ENCODE assay signal across 25 mouse cellular contexts in the genomic region with DNA sequence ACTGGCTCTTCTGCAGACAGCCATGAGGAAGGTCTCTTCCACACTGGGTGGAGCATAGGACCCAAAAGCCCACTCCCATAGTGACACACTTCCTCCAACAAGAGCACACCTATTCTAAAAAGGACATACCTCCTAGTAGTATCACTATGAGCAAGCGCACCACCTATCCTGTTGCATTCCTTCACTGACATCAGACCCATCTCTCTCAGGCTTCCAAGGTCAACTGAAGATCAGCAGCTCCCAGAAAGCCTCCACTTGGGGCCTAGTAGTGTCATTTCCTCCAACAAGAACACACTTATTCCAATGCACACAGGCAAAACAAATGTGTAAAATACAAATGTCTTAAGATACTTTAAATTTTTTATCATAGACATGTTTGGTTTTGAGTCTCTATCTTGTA. TPM values are rescaled to one million over a fixed set of nuclear protein-coding genes. Genes with fewer than 3 reads are reported as not detected.
DNase-seq lines count a peak whose midpoint lies in the region; TF ChIP-seq lines count a peak whose summit lies in the region.
"Had no signal": no experiment of that assay in that cellular context is flagged by ENCODE, and none has a peak within 500 bp of the region (broad histone marks: within the 10 kb centered on the region; RNA-seq: fewer than 3 reads in every experiment).

No protein-coding gene starts in this region.

- WGBS in heart, embryonic 10.5 days = 79% methylated on average over 1 of the region's 1 CpGs

- H3K27ac ChIP-seq in heart, embryonic 10.5 days = no peak overlapping the region
- H3K27ac ChIP-seq in ES-Bruce4 (ENCODE audit: insufficient read depth, low read length) (peak overlapping the region; percentile 99), ES-E14 (ENCODE audit: insufficient read depth, low read depth, low read length, poor library complexity, severe bottlenecking) (peak overlapping the region; percentile 81)
- H3K27ac ChIP-seq: embryonic facial prominence, embryonic 13.5 days; embryonic facial prominence, embryonic 15.5 days; forebrain, embryonic 10.5 days; forebrain, embryonic 12.5 days had no signal

- peak; percentile 35 for DNase-seq in heart, embryonic 10.5 days (ENCODE audit: low spot score)
- DNase-seq in heart, postnatal 25 days (ENCODE audit: low spot score) = no peak
- DNase-seq in ES-E14 (ENCODE audit: low read depth, low spot score) = no peak
- DNase-seq in R1 (ENCODE audit: low read depth, low spot score) = peak; percentile 79
- no peak for DNase-seq in adipocyte (ENCODE audit: low spot score)
- DNase-seq in frontal cortex, postnatal 14 days (ENCODE audit: low spot score in 2 of 2) = no peak
- no peak for DNase-seq in cerebellum, adult 9-11 months
- DNase-seq: adrenal gland, adult 8-10 months; adrenal gland, postnatal 14 days; adrenal gland, postnatal 36 days; B cell, adult 2 months; cerebellum, adult 11-12 months; cerebellum, adult 2 months; cerebellum, adult 9-10 months; cerebellum, postnatal 14 days; cerebellum, postnatal 36 days; embryo, embryonic 11 days had no signal

- no peaks in the 10 kb centered on the region for H3K9me3 ChIP-seq in heart, embryonic 10.5 days
- H3K9me3 ChIP-seq in ES-Bruce4 (replicated peaks; ENCODE audit: control insufficient read depth, insufficient read depth, low read length, poor library complexity, severe bottlenecking) = no peaks in the 10 kb centered on the region
- no peaks in the 10 kb centered on the region for H3K9me3 ChIP-seq in ES-E14 (ENCODE audit: control insufficient read depth, insufficient read depth, low read depth, low read length)
- H3K9me3 ChIP-seq: embryonic facial prominence, embryonic 13.5 days; embryonic facial prominence, embryonic 15.5 days; forebrain, embryonic 10.5 days; forebrain, embryonic 12.5 days had no signal

- no peak overlapping the region for H3K4me3 ChIP-seq in heart, embryonic 10.5 days
- H3K4me3 ChIP-seq in ES-Bruce4 (ENCODE audit: low read depth, low read length) (no peak overlapping the region), ES-E14 (ENCODE audit: insufficient read depth in 1 of 2, low read depth in 1 of 2, low read length in 2 of 2, poor library complexity in 1 of 2, severe bottlenecking in 1 of 2) (no peak overlapping the region)
- H3K4me3 ChIP-seq: embryonic facial prominence, embryonic 13.5 days; embryonic facial prominence, embryonic 15.5 days; erythroblast, embryonic 14.5 days; forebrain, embryonic 10.5 days; forebrain, embryonic 12.5 days had no signal

- no peak overlapping the region for H3K9ac ChIP-seq in ES-Bruce4 (ENCODE audit: low read depth, poor library complexity, severe bottlenecking)
- H3K9ac ChIP-seq in ES-E14 (ENCODE audit: insufficient read depth, low read depth, low read length, poor library complexity, severe bottlenecking) = no peak overlapping the region
- H3K9ac ChIP-seq: embryonic facial prominence, embryonic 13.5 days; embryonic facial prominence, embryonic 15.5 days; forebrain, embryonic 12.5 days had no signal

- TF ChIP-seq EP300 in ES-Bruce4 (IDR thresholded peaks at IDR 0.05; ENCODE audit: insufficient read depth, low read depth, low read length) = no peak

- intact Hi-C loops in heart, postnatal 25 days (cut with DNase I) = no loop called here

- H3K4me1 ChIP-seq in heart, embryonic 10.5 days = peaks cover 12% of the 10 kb centered on the region
- H3K4me1 ChIP-seq in ES-Bruce4 (ENCODE audit: control insufficient read depth, insufficient read depth, low read length) = peaks cover 1% of the 10 kb centered on the region
- peaks cover 21 to 24% of the 10 kb centered on the region in 2 experiments for H3K4me1 ChIP-seq in ES-E14 (ENCODE audit: control insufficient read depth in 2 of 2, insufficient read depth in 2 of 2, low read length in 2 of 2, poor library complexity in 1 of 2)

- H3K36me3 ChIP-seq in heart, embryonic 10.5 days = peaks cover 30% of the 10 kb centered on the region
- peaks cover 18% of the 10 kb centered on the region for H3K36me3 ChIP-seq in ES-Bruce4 (ENCODE audit: control insufficient read depth, insufficient read depth, low read length, poor library complexity, severe bottlenecking)
- H3K36me3 ChIP-seq in ES-E14 (ENCODE audit: control insufficient read depth, insufficient read depth, low read length, poor library complexity, severe bottlenecking) = peaks cover 14% of the 10 kb centered on the region; the same call in 1 of the 2 replicates

- no peaks in the 10 kb centered on the region for H3K27me3 ChIP-seq in heart, embryonic 10.5 days (ENCODE audit: insufficient read depth, poor library complexity, severe bottlenecking)
- H3K27me3 ChIP-seq in ES-Bruce4 (ENCODE audit: control insufficient read depth, insufficient read depth, low read length, poor library complexity, severe bottlenecking) = no peaks in the 10 kb centered on the region
- H3K27me3 ChIP-seq: CH12.LX; embryonic facial prominence, embryonic 13.5 days; embryonic facial prominence, embryonic 15.5 days; forebrain, embryonic 12.5 days; Patski had no signal

- in situ Hi-C loops in ES-E14 (cut with MboI; ENCODE audit: low sequenced_read_pairs in 2 of 2, unreplicated experiment in 2 of 2) = no loop called here

- no peak for TF ChIP-seq CTCF in ES-Bruce4 (IDR thresholded peaks at IDR 0.05; ENCODE audit: low read depth, low read length)

- no peak for TF ChIP-seq POLR2A in ES-Bruce4 (IDR thresholded peaks at IDR 0.05; ENCODE audit: insufficient read depth, low read length)

TF ChIP-seq in ES-E14, 5 proteins besides CTCF, POLR2A, EP300 and RAD21:
- TF ChIP-seq MAFK (IDR thresholded peaks at IDR 0.05; ENCODE audit: insufficient read depth, low read depth, low read length) (no peak), HCFC1 (IDR thresholded peaks at IDR 0.05; ENCODE audit: borderline replicate concordance, insufficient read depth, low read length) (no peak), ZNF384 (IDR thresholded peaks at IDR 0.05; ENCODE audit: low read depth, low read length) (no peak), ZC3H11A (IDR thresholded peaks at IDR 0.05; ENCODE audit: borderline replicate concordance, low read depth, low read length) (no peak), CHD2 (IDR thresholded peaks at IDR 0.05; ENCODE audit: low read depth, low read length) (no peak)
TF ChIP-seq in ES-E14: peak in this region for 0.

RNA-seq across cellular contexts. Expression of a gene that starts 13.7 kb away (rescaled TPM):
- 177 and 181 TPM in 2 replicates for polyA plus RNA-seq in heart, embryonic 10.5 days (2016; fragmentation: Nextera tagmentation; extraction: Ambion mirVana)
- 100 to 1,000 TPM; 145 to 152 TPM for total RNA-seq in heart, postnatal 25 days (2021)
- polyA plus RNA-seq in ES-Bruce4 (2011; ENCODE audit: insufficient read depth, insufficient read length, low read depth, missing spikeins) = 61.8 and 69.3 TPM in 2 replicates
- 125 and 170 TPM in 2 replicates for total RNA-seq in ES-E14 (2012; rRNA removed)

Comparison
In these comparisons a context has a peak if more than half of its experiments do, and no peak if none do; other contexts are left out.
1. DNase-seq: peak in heart, embryonic 10.5 days (single experiment) and R1 (single experiment); none in heart, postnatal 25 days (single experiment), ES-E14 (single experiment), adipocyte (single experiment), frontal cortex, postnatal 14 days (0 of 2) and cerebellum, adult 9-11 months (single experiment).